Mouse (Mus musculus): ENCODE measurements at regions not wholly inside any gene's neighbourhood (a gene's known extent, or its start where the extent isn't known, plus 50 kb on each side); places are given as distances from the start of the nearest gene placed in this dataset.
"Not testable (repeated sequence)": the region's sequence is repeated elsewhere in the genome, so short reads cannot be mapped to it uniquely, and the experiment has no call there.

DNA sequence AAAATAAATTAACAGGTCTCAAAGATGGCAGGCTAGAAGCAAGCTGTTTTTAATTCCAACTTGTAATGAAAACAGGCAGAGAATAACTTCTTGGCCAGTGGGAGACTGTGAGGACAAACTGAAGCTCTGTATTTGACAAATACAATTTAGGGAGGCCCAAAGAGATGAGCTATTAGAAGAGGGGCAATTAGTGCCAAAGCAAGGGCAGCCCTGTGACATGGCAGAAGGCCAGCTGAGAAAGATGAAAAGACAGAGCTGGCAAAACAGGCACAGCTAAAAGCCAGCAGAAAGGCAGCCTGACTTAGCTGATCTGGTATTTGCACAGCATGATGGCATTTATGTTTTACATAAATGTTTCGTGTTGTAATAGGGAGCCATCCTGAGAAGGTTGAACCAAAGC, 175.0 kb upstream of the Ngly1 start:
- DNase-seq (ENCODE audit: inconsistent ontology term), result peak; percentile 65

DNA sequence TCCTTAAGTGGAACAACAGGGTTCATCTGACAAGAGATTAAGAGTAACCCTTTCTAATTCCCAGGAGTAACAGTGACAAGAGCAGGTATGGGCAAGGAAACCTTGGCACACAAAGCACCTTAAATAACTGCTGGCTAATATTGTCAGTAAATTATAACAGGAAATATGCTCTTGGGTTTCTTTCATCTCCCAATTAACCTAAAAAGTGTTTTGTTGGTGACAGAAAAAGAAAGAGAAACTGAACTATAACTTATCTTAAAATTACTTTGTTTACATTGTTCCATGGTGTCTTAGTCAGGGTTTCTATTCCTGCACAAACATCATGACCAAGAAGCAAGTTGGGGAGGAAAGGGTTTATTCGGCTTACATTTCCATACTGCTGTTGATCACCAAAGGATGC, 170.0 kb upstream of the Ngly1 start:
- no peak for DNase-seq (ENCODE audit: inconsistent ontology term)

- not testable (repeated sequence) for DNase-seq (ENCODE audit: inconsistent ontology term)
Measured at GRCm38 (mm10) chr14:16087231-16087630, 161.8 kb upstream of the Ngly1 start.

DNA sequence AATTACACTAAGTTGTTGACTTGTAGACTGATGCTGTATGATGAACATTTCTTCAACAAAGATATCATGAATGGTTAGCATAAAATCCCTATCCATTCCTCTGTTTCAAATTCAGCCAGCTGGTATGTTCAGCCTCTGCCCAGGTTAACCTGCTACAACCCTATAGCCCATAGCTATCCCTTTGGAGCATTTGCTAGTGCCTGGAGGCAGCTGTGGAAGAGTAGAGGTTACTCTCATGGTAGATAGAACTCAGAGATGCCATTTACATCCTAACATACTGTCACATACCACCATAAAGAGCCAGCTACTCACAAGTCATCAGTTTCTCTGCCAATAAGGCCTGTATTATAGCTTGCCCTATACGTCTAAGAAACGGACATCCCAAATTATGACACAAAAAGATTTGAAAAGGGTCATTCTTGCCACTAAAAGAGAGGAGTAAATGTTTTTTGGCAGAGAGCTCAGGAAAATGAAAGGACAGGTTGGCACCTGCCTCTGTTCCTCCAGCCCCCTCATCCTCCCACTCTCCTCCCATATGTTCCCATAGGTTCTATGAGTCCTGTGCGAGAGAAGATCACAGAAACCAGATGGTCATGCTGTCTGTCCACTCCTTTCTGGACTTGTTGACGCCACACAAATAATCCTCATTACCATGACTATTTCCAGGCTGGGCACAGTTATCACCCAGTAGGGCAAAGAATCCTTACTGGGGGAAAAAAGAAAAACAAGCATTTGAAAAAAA, 156.5 kb upstream of the Ngly1 start:
- no peak for DNase-seq (ENCODE audit: inconsistent ontology term)

- peak; percentile 24 for DNase-seq (ENCODE audit: inconsistent ontology term)
Measured at GRCm38 (mm10) chr14:16093133-16093505, 156.0 kb upstream of the Ngly1 start.

DNA sequence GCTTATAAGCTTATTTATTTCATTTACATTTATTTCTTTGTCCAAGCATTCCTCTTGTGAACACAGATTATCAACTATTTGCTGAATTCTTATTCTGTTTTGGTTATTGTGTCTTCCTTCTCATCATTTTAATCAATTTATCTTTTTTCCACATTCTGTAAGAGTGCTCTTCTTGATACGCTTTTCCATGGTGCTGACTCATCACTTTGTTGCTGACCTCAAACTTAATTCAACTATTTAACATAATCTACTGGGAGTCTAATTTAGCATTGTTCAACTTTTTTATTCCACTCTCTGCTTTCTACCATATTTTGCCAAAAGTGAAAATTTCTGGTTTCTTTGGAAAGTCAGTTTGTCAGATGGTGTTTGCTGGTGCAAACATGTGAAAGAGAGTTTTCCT, 139.7 kb upstream of the Ngly1 start:
- DNase-seq (ENCODE audit: inconsistent ontology term), result no peak

DNA sequence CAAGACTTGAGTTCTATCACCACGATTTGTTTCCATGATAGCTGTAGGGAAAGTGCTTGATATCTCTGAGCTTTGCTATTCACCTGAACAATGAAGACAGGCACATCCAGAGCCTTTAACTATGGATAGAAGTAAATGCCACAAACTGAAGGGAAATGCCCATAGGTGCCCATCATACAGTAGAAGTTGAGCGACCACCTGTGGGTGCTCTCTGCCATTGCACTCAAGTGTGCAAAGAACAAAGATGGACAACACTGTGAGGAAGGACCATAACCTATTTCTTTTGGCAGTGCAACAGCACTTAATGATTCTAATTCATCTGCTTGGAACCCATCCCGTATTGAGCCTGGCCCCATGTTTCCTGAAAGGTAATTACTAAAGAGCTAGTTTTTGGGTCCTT, 116.4 kb upstream of the Ngly1 start:
- DNase-seq (ENCODE audit: inconsistent ontology term), result no peak

- no peak for DNase-seq (ENCODE audit: inconsistent ontology term)
Measured at GRCm38 (mm10) chr14:16133410-16133809, 115.7 kb upstream of the Ngly1 start.

- no peak for DNase-seq (ENCODE audit: inconsistent ontology term)
Measured at GRCm38 (mm10) chr14:16136187-16136586, 112.9 kb upstream of the Ngly1 start.

- no peak for DNase-seq (ENCODE audit: inconsistent ontology term)
Measured at GRCm38 (mm10) chr14:16144299-16144698, 104.8 kb upstream of the Ngly1 start.

DNA sequence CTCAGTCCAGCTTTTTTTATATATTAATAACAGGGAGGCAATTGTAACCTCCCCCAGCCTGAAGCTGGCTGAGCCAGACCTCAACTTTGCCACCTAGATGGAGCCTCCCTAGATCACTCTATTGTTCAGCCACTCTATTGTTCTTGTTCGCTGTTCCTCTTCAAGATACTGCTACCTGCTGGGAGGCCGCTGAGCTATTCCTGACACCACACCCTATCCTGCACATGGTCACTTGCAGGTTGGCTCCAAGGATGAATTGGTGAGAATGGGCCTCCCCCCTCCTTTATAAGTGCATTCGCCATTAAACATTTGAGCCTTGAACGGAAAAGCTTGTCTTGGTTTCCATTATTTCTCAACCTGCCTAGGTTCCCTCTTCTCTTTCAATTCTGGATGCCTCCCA, 102.3 kb upstream of the Ngly1 start:
- DNase-seq (ENCODE audit: inconsistent ontology term), result no peak

DNA sequence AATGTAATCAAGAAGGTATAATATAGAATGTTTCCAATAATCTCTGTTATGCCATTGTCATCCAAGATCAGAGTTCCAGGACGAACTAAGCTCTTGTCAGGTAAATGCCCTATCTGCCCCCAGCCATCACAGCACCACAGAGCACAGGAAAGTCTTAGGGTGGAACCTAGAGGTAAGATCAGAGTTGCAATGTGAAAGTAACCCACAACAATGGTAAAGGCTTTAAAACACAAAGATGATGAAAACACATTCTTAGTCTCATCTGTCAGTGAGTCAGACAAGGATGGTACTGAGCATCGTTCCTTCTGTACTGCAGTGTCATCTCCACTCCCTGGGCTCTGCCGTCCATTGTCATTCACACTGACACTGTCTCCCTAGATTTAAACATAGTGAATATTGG, 97.3 kb upstream of the Ngly1 start:
- no peak for DNase-seq (ENCODE audit: inconsistent ontology term)

GRCm38 (mm10) chr14:16152702-16153101, 96.4 kb upstream of the Ngly1 start:
- DNase-seq (ENCODE audit: inconsistent ontology term), result peak; percentile 80

DNA sequence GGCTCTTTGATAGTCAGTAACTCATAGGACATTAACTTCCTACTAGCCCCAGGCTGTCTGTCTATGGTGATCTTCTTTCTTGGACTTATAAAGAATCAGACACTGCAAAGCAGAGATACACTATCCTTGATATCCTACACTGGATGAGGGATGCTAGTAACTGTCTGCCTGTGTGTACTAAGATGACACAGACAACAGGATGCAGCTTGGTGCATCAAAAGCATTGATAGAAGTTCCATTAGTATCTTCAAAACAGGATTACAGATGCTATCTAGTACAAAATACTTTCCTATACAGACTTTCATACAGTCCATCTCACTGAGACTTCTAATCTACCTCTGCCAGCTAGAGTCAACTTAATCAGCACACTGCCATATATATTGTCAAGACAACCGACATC, 94.0 kb upstream of the Ngly1 start:
- DNase-seq (ENCODE audit: inconsistent ontology term), result no peak

DNA sequence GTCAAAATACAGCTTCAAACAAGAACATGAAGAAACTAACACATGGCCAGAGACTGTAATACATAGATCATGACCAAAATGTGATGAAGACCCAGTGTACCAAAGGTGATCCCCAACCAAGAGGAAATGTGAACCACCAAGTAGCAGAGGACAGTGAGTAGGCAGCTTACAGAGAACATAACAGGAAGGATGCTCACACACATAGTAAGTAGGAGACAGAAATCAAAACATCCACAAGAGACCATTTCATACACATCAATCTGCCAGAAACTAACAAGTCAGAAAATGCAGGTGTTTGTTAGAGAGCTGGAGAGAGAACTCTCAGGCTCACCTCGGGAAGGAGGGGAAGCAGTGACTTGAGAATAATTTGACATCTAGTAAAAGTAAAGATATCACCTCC, 78.9 kb upstream of the Ngly1 start:
- DNase-seq (ENCODE audit: inconsistent ontology term), result no peak

- DNase-seq (ENCODE audit: inconsistent ontology term), result no peak
Measured at GRCm38 (mm10) chr14:16172261-16172660, 76.8 kb upstream of the Ngly1 start.

GRCm38 (mm10) chr14:16173292-16173691, 75.8 kb upstream of the Ngly1 start:
- peak; percentile 9 for DNase-seq (ENCODE audit: inconsistent ontology term)

GRCm38 (mm10) chr14:16178227-16178626, 70.9 kb upstream of the Ngly1 start:
- peak; percentile 2 for DNase-seq (ENCODE audit: inconsistent ontology term)

DNA sequence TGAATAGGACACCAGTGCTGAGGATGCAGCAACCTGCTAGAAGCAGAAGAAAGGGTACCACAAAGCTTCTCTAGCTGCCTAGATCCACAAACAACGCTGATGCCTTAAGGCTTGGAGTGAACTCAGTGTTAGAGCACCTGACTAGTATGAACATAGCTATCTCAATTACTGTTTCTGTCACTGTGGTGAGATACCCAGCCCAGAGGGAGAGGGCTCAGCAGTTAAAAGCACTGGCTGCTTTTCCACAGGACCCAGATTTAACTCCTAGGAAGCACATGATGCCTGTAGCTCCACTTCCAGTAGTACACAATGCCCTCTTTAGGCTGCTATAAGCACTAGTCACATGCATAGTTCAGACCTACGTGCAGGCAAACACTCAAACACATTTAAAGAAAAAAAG, 67.3 kb upstream of the Ngly1 start:
- DNase-seq (ENCODE audit: inconsistent ontology term), result no peak

GRCm38 (mm10) chr14:16185246-16185645, 63.8 kb upstream of the Ngly1 start:
- DNase-seq (ENCODE audit: inconsistent ontology term), result no peak
